Mouse (Mus musculus) spleen, adult 2 months (tissue): ENCODE measurements around the gene Atp6v0c.

Experiments used
- CTCF ChIP-seq: fragments of 200-500 bp; IDR thresholded peaks from 2 replicates; pipeline ENCODE4 v1.5.1; 2011; ENCODE audit warnings: mild to moderate bottlenecking, inconsistent platforms; ENCODE audit not compliant: insufficient read depth, insufficient read length, insufficient replicate concordance; ENCODE audit errors: extremely low read depth
- POLR2A ChIP-seq: fragments of 200-500 bp; IDR thresholded peaks from 2 replicates; pipeline ENCODE4 v1.6.1; 2011; ENCODE audit warnings: low read depth, low read length, inconsistent platforms

GRCm38 (mm10) chr17:24199252-24199651, 29.8 kb upstream of the Atp6v0c start:
- TF ChIP-seq POLR2A: no peak
- TF ChIP-seq CTCF: no peak
